Mouse (Mus musculus): ENCODE data around the gene Ralgps1.

DNA sequence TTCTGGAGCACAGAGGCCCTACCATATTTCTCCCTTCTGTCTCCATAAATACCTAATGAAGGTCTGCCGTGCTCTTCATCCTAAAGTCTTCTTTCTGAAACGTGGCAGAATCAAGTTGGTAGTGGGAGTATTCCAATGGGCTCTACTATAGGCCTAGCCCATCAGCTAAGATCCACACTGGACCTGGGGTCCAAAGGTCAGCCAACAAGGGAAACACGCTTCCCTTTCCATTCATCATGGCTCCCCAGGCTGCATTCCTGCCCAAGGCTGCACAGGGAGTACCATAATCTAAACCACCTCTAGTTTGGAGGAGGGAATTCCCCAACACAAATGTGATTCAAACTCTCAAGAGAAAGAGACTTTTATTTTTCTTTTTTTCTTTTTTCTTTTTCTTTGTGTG, 1.8 kb downstream of the Ralgps1 start:
- TF ChIP-seq CTCF (IDR thresholded peaks at IDR 0.05; ENCODE audit: insufficient read depth, low read depth, low read length): no peak
- TF ChIP-seq POLR2A (IDR thresholded peaks at IDR 0.05; ENCODE audit: insufficient read depth, low read depth, low read length): no peak
